Mouse (Mus musculus) ES-E14 (cell line): ENCODE measurements around the gene Acpp.

Experiments
- CHD2 ChIP-seq: IDR thresholded peaks from 2 replicates; pipeline ENCODE4 v1.6.1; 2014; ENCODE audit warnings: mild to moderate bottlenecking, low read depth, low read length, inconsistent platforms
- HCFC1 ChIP-seq: IDR thresholded peaks from 2 replicates; pipeline ENCODE4 v1.6.1; 2012; ENCODE audit warnings: low read length, inconsistent platforms, borderline replicate concordance; ENCODE audit not compliant: insufficient read depth
- ZNF384 ChIP-seq: IDR thresholded peaks from 2 replicates; pipeline ENCODE4 v1.6.1; 2012; ENCODE audit warnings: low read depth, low read length, inconsistent platforms

- no peak for TF ChIP-seq CHD2
- TF ChIP-seq HCFC1, result no peak
- peak; percentile 42; the same call in 1 of the 2 replicates for TF ChIP-seq ZNF384
Observed at GRCm38 (mm10) chr9:104262016-104262762, 75.4 kb downstream of the Acpp start.
